Mouse (Mus musculus) MEL (cell line): ENCODE results near the gene Hist4h4. TPM values are rescaled to one million over a fixed set of nuclear protein-coding genes. Genes with fewer than 3 reads are reported as not detected.

Source experiments
- DNase-seq: peaks from one replicate; pipeline ENCODE4 v3.0.0; 2011; ENCODE audit warnings: low read depth, low spot score
- H3K27ac ChIP-seq: 2 replicates; pipeline ENCODE4 v1.5.1; 2012; ENCODE audit warnings: low read depth, mild to moderate bottlenecking, control low read depth, low read length, moderate library complexity; ENCODE audit not compliant: control insufficient read depth
- H3K27me3 ChIP-seq, 2 experiments: fragments of 150-350 bp in 1 of 2; sonication (generic) in 1 of 2; 2 replicates each; pipeline ENCODE4 v1.6.1; 2012; ENCODE audit warnings: low read length in 2 of 2, mild to moderate bottlenecking in 2 of 2, improper control_type of control experiment in 1 of 2, moderate library complexity in 1 of 2; ENCODE audit not compliant: insufficient read depth in 2 of 2, control insufficient read depth in 1 of 2
- H3K36me3 ChIP-seq, 2 experiments: 2 replicates each; pipeline ENCODE4 v1.6.1; 2012 to 2014; ENCODE audit warnings: low read length in 2 of 2, improper control_type of control experiment in 1 of 2, inconsistent platforms in 1 of 2, mild to moderate bottlenecking in 1 of 2; ENCODE audit not compliant: insufficient read depth in 2 of 2, control insufficient read depth in 1 of 2
- H3K4me1 ChIP-seq, 2 experiments: fragments of 150-350 bp in 1 of 2; sonication (generic) in 1 of 2; 2 replicates each; pipeline ENCODE4 v1.6.1; 2012; ENCODE audit warnings: low read length in 2 of 2, improper control_type of control experiment in 1 of 2, mild to moderate bottlenecking in 1 of 2; ENCODE audit not compliant: insufficient read depth in 2 of 2, control insufficient read depth in 1 of 2
- H3K4me3 ChIP-seq, 2 experiments: fragments of 150-350 bp in 1 of 2; sonication (generic) in 1 of 2; 2 replicates each; pipeline ENCODE4 v1.5.1; 2012; ENCODE audit warnings: low read depth in 2 of 2, low read length in 2 of 2, mild to moderate bottlenecking in 2 of 2, moderate library complexity in 2 of 2, control low read depth in 1 of 2, improper control_type of control experiment in 1 of 2; ENCODE audit not compliant: control insufficient read depth in 1 of 2, insufficient read depth in 1 of 2
- H3K79me2 ChIP-seq: 2 replicates; pipeline ENCODE4 v1.6.1; 2012; ENCODE audit warnings: mild to moderate bottlenecking, low read length, moderate library complexity; ENCODE audit not compliant: control insufficient read depth, poor library complexity, insufficient read depth
- H3K9ac ChIP-seq: 2 replicates; pipeline ENCODE4 v1.6.1; 2012; ENCODE audit warnings: low read depth, mild to moderate bottlenecking, control low read depth, low read length, moderate library complexity; ENCODE audit not compliant: control insufficient read depth, poor library complexity, severe bottlenecking
- H3K9me3 ChIP-seq: fragments of 150-350 bp; sonication (generic); replicated peaks from 2 replicates; pipeline ENCODE4 v1.6.1; 2012; ENCODE audit warnings: mild to moderate bottlenecking, low read length, improper control_type of control experiment, moderate library complexity; ENCODE audit not compliant: insufficient read depth
- E2F4 ChIP-seq: IDR thresholded peaks from 2 replicates; pipeline ENCODE4 v1.6.1; 2011; ENCODE audit warnings: low read depth, low read length, improper control_type of control experiment, borderline replicate concordance
- ELF1 ChIP-seq: IDR thresholded peaks from 2 replicates; pipeline ENCODE4 v1.6.1; 2014; ENCODE audit warnings: low read depth, mild to moderate bottlenecking, inconsistent platforms, low read length, improper control_type of control experiment, moderate library complexity
- GABPA ChIP-seq: IDR thresholded peaks from 2 replicates; pipeline ENCODE4 v1.6.1; 2012; ENCODE audit warnings: low read depth, mild to moderate bottlenecking, inconsistent platforms, low read length, improper control_type of control experiment, moderate library complexity
- JUND ChIP-seq: IDR thresholded peaks from 2 replicates; pipeline ENCODE4 v1.6.1; 2011; ENCODE audit warnings: low read depth, mild to moderate bottlenecking, improper control_type of control experiment, low read length
- KAT2A ChIP-seq: conservative IDR thresholded peaks from 2 replicates; pipeline ENCODE4 v1.6.1; 2012; ENCODE audit warnings: low read depth, low read length, improper control_type of control experiment, inconsistent platforms
- MAX ChIP-seq: IDR thresholded peaks from 2 replicates; pipeline ENCODE4 v1.6.1; 2011; ENCODE audit warnings: low read length, improper control_type of control experiment
- MYB ChIP-seq: IDR thresholded peaks from 2 replicates; pipeline ENCODE4 v1.6.1; 2011; ENCODE audit warnings: mild to moderate bottlenecking, low read depth, low read length, improper control_type of control experiment
- NELFE ChIP-seq: IDR thresholded peaks from 2 replicates; pipeline ENCODE4 v1.6.1; 2011; ENCODE audit warnings: low read depth, low read length, improper control_type of control experiment
- POLR2A ChIP-seq, 2 experiments: IDR thresholded peaks; 2 replicates each; pipeline ENCODE4 v1.6.1; 2011 to 2012; ENCODE audit warnings: low read length in 2 of 2, mild to moderate bottlenecking in 2 of 2, control low read depth in 1 of 2, improper control_type of control experiment in 1 of 2, low read depth in 1 of 2, moderate library complexity in 1 of 2; ENCODE audit not compliant: control insufficient read depth in 1 of 2, insufficient read depth in 1 of 2, poor library complexity in 1 of 2
- RAD21 ChIP-seq: IDR thresholded peaks from 2 replicates; pipeline ENCODE4 v1.6.1; 2011; ENCODE audit warnings: mild to moderate bottlenecking, low read depth, low read length, improper control_type of control experiment
- RCOR1 ChIP-seq: IDR thresholded peaks from 2 replicates; pipeline ENCODE4 v1.6.1; 2012; ENCODE audit warnings: low read depth, mild to moderate bottlenecking, inconsistent platforms, low read length, improper control_type of control experiment
- UBTF ChIP-seq: IDR thresholded peaks from 2 replicates; pipeline ENCODE4 v1.6.1; 2012; ENCODE audit warnings: low read depth, mild to moderate bottlenecking, inconsistent platforms, low read length, improper control_type of control experiment, moderate library complexity, borderline replicate concordance; ENCODE audit not compliant: insufficient read depth
- USF1 ChIP-seq: IDR thresholded peaks from 2 replicates; pipeline ENCODE4 v1.6.1; 2014; ENCODE audit warnings: low read depth, mild to moderate bottlenecking, inconsistent platforms, low read length, improper control_type of control experiment, moderate library complexity
- ZKSCAN1 ChIP-seq: IDR thresholded peaks from 2 replicates; pipeline ENCODE4 v1.6.1; 2012; ENCODE audit warnings: low read depth, mild to moderate bottlenecking, inconsistent platforms, low read length, improper control_type of control experiment, moderate library complexity
- ZMIZ1 ChIP-seq: IDR thresholded peaks from 2 replicates; pipeline ENCODE4 v1.6.1; 2012; ENCODE audit warnings: low read depth, mild to moderate bottlenecking, inconsistent platforms, low read length, improper control_type of control experiment, moderate library complexity
- ZNF384 ChIP-seq: IDR thresholded peaks from 2 replicates; pipeline ENCODE4 v1.6.1; 2012; ENCODE audit warnings: low read depth, mild to moderate bottlenecking, inconsistent platforms, low read length, improper control_type of control experiment
- polyA plus RNA-seq, 2 experiments: library from polyadenylated mRNA; stranded (reverse) in 1 of 2; unstranded in 1 of 2; fragments of >175 nt in 1 of 2; fragments of >200 nt in 1 of 2; gene quantifications; 2 replicates each; pipeline versions ENCODE4 v1.2.1 to v1.2.4; 2012; ENCODE audit warnings: low replicate concordance in 2 of 2, low read depth in 1 of 2; ENCODE audit not compliant: insufficient read length in 2 of 2, insufficient read depth in 1 of 2, missing spikeins in 1 of 2
- total RNA-seq: library from RNA; depleted of rRNA; stranded (reverse); fragments of 300-350 nt; gene quantifications from 2 replicates; pipeline ENCODE4 v1.2.3, GENCODE M21; 2012

The Hist4h4 gene
- total and polyA plus RNA-seq, 3 experiments, result 1.1 to 306 TPM; not detected in 1

DNA sequence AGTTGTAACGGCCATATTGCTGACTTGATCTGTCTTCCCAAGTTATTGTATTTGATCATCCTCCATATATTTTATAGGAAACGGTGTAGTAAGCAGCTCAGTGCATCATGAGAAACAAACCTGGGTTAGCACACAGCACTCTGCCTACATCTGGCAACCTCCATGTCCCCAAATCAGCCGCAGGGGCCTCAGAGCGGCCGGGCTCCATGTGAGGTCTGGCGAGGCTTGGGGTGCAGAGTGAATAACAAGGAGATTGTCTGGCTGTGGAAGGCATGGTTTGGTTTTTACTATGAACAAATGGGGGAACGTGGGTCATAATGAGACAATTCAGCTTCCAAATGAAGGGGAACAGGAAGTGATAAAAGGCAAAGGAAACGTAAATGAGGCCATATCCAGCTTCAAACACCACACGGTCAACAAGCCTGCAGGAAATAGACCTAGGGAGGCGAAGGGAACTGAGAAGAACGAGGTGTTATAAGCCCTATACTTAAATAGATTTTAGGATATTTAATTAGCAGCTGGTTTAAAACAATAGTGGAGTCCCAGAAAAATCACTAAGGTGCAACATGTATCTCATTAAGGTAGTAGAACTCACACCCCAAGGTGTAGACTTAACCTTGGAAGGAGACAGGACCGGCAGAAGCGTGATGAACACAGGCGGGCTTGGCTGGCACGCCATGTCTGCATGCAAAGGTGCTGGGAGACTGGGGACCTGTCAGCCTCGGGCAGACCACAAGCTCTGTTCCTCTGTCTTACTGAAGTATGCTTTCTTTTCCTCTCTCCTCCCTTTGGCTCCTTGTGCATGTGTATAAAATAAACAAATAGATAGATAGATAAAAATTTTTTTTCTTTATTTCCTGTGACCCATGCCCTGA, 11.1 kb downstream of the Hist4h4 start:
- no peak for DNase-seq
- Histone ChIP-seq H3K27me3 (no peaks in the 10 kb centered on the region), H3K9me3 (no peaks in the 10 kb centered on the region), H3K79me2 (no peaks in the 10 kb centered on the region), H3K9ac (no peak overlapping the region), H3K4me3 (no peak overlapping the region), H3K27ac (no peak overlapping the region), H3K4me1 (peaks cover 0 to 5% of the 10 kb centered on the region in 2 experiments; a peak in 2 of 4 replicates), H3K36me3 (no peaks in the 10 kb centered on the region)
- no peak for TF ChIP-seq ZMIZ1
- TF ChIP-seq RCOR1, result no peak
- TF ChIP-seq POLR2A (IDR thresholded peaks at IDR 0.05; ENCODE audit: control insufficient read depth in 1 of 2, insufficient read depth in 1 of 2, low read depth in 1 of 2, low read length in 2 of 2, poor library complexity in 1 of 2), result no peak
- TF ChIP-seq USF1, result no peak
- no peak for TF ChIP-seq KAT2A
- no peak for TF ChIP-seq UBTF
- TF ChIP-seq ZKSCAN1, result no peak

DNA sequence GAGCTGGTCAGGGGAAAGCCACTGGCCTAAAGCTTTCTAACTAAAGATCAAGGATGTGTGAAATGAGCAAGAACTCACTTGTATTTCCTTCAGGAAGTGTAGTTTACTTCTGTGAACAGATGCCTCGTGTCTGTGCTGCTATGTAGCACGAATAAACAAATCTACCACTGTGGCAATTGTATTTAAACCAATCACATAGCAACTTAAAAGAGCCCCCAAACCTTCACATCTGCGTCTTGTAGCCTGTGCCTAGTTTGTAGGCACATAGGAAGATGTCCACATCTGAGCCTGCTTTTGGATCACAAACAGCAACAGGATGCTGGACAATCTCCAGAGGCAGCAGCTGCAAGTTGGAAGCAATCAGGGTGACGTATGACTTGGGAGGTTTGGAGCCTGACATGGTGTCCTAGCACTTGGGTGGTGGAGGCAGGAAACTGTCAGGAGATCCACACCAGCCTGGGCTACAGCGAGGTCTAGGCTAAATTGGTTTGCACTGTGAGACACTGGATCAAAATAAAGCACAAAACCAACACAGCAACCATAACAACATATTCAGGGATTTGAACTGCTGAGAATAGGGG, 14.7 kb downstream of the Hist4h4 start:
- Histone ChIP-seq H3K79me2 (no peaks in the 10 kb centered on the region), H3K27me3 (no peaks in the 10 kb centered on the region), H3K4me1 (no peaks in the 10 kb centered on the region), H3K9ac (no peak overlapping the region), H3K9me3 (no peaks in the 10 kb centered on the region), H3K27ac (no peak overlapping the region), H3K36me3 (no peaks in the 10 kb centered on the region), H3K4me3 (no peak overlapping the region)
- no peak for DNase-seq
- TF ChIP-seq JUND, result no peak
- no peak for TF ChIP-seq GABPA
- no peak for TF ChIP-seq ELF1
- no peak for TF ChIP-seq UBTF
- no peak for TF ChIP-seq ZKSCAN1
- TF ChIP-seq ZNF384, result no peak
- TF ChIP-seq NELFE, result no peak
- no peak for TF ChIP-seq RAD21
- TF ChIP-seq E2F4, result no peak
- TF ChIP-seq MAX, result no peak
- no peak for TF ChIP-seq KAT2A
- no peak for TF ChIP-seq MYB
